Mouse (Mus musculus): ENCODE data around the gene Cabp1. TPM values are rescaled to one million over a fixed set of nuclear protein-coding genes. Genes with fewer than 3 reads are reported as not detected.
"Not testable (repeated sequence)": the region's sequence is repeated elsewhere in the genome, so short reads cannot be mapped to it uniquely, and the experiment has no call there.

Cabp1 gene
- total and polyA plus RNA-seq, 2 experiments from 2014 or later = 12.6 to 28.1 TPM

- Histone ChIP-seq H3K27me3 (ENCODE audit: insufficient read depth, low read length) (no peaks in the 10 kb centered on the region), H3K27ac (ENCODE audit: low read depth, low read length) (no peak overlapping the region), H3K9ac (no peak overlapping the region), H3K36me3 (ENCODE audit: insufficient read depth) (no peaks in the 10 kb centered on the region), H3K9me3 (ENCODE audit: low read length) (no peaks in the 10 kb centered on the region), H3K4me2 (ENCODE audit: low read depth) (no peak overlapping the region), H3K4me1 (ENCODE audit: insufficient read depth) (no peaks in the 10 kb centered on the region), H3K4me3 (ENCODE audit: low read depth, low read length) (no peak overlapping the region)
- TF ChIP-seq CTCF (IDR thresholded peaks at IDR 0.05; ENCODE audit: low read depth) = 0 out of 2 replicates have a peak, but pooled peaks have one; percentile 19
- 100% methylated on average over 1 of the region's 1 CpGs for WGBS
- DNase-seq (no peak), ATAC-seq (no peak)
Measured at GRCm38 (mm10) chr5:115174554-115174953, 19.6 kb downstream of the Cabp1 start.

- no peaks in the 10 kb centered on the region for H3K4me1 ChIP-seq (ENCODE audit: insufficient read depth)
- no peak overlapping the region for H3K4me3 ChIP-seq (ENCODE audit: low read depth, low read length)
- no peak overlapping the region for H3K27ac ChIP-seq (ENCODE audit: low read depth, low read length)
- no peaks in the 10 kb centered on the region for H3K36me3 ChIP-seq (ENCODE audit: insufficient read depth)
- no peaks in the 10 kb centered on the region for H3K9me3 ChIP-seq (ENCODE audit: low read length)
- no peak overlapping the region for H3K4me2 ChIP-seq (ENCODE audit: low read depth)
- WGBS = 82% methylated on average over 8 of the region's 8 CpGs
- DNase-seq (no peak), ATAC-seq (no peak)
- H3K9ac ChIP-seq = no peak overlapping the region
- H3K27me3 ChIP-seq (ENCODE audit: insufficient read depth, low read length) = no peaks in the 10 kb centered on the region
- no peak for TF ChIP-seq CTCF (IDR thresholded peaks at IDR 0.05; ENCODE audit: low read depth)
Measured at GRCm38 (mm10) chr5:115170150-115170549, 24.0 kb downstream of the Cabp1 start.

DNA sequence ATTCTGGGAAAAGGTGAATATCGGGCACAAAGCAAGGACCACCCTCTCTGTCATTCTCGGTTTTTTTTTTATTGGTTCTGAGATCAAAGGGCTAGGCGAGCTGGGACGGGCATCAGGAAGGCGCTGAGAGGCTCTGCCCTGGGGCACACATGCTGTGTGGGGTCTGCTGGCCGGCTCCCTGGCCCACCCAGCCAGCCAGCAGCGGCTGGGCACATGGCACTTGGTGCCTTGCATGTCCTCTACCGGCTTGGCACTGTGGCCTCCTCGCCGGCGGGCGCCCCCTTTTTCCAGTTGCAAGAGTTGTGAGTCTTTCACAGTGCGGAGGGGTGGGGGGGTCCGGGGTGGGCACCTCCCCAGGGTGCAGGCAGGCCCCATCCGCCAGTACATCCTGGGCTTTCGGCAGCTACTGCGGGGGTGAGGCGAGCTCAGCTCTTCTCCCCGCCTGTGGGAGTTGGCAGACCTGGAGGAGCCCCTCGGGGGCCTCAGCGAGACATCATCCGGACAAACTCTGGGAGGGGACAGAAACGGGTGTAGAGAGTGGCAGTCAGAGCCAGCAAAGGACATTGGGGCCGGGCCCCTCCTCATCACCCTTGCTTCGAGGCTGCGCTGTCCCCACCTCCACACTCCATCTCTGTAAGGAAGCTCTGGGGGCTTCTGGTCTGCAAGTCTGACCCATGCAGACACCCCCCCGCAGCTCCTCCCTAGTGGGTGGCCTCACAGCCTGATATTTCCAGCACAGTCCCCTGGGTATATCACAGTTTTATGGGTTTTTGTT, 25.4 kb downstream of the Cabp1 start:
- no peaks in the 10 kb centered on the region for H3K36me3 ChIP-seq (ENCODE audit: insufficient read depth)
- no peak overlapping the region for H3K9ac ChIP-seq
- 44% methylated on average over 23 of the region's 27 CpGs for WGBS
- TF ChIP-seq CTCF (IDR thresholded peaks at IDR 0.05; ENCODE audit: low read depth) = no peak
- H3K9me3 ChIP-seq (ENCODE audit: low read length) = no peaks in the 10 kb centered on the region
- ATAC-seq = no peak
- H3K27me3 ChIP-seq (ENCODE audit: insufficient read depth, low read length) = no peaks in the 10 kb centered on the region
- H3K27ac ChIP-seq (ENCODE audit: low read depth, low read length) = no peak overlapping the region
- H3K4me2 ChIP-seq (ENCODE audit: low read depth) = no peak overlapping the region
- no peaks in the 10 kb centered on the region for H3K4me1 ChIP-seq (ENCODE audit: insufficient read depth)
- no peak overlapping the region for H3K4me3 ChIP-seq (ENCODE audit: low read depth, low read length)
- no peak for DNase-seq

GRCm38 (mm10) chr5:115167396-115167795, 26.8 kb downstream of the Cabp1 start:
- Histone ChIP-seq H3K9ac (no peak overlapping the region), H3K27ac (ENCODE audit: low read depth, low read length) (no peak overlapping the region), H3K9me3 (ENCODE audit: low read length) (no peaks in the 10 kb centered on the region), H3K27me3 (ENCODE audit: insufficient read depth, low read length) (no peaks in the 10 kb centered on the region), H3K4me1 (ENCODE audit: insufficient read depth) (no peaks in the 10 kb centered on the region), H3K4me2 (ENCODE audit: low read depth) (no peak overlapping the region), H3K4me3 (ENCODE audit: low read depth, low read length) (no peak overlapping the region), H3K36me3 (ENCODE audit: insufficient read depth) (no peaks in the 10 kb centered on the region)
- ATAC-seq (no peak), DNase-seq (no peak)
- whole genome bisulfite sequencing = 66% methylated on average over 6 of the region's 6 CpGs
- no peak for TF ChIP-seq CTCF (IDR thresholded peaks at IDR 0.05; ENCODE audit: low read depth)

GRCm38 (mm10) chr5:115166815-115167194, 27.4 kb downstream of the Cabp1 start:
- H3K9me3 ChIP-seq (ENCODE audit: low read length) = no peaks in the 10 kb centered on the region
- ATAC-seq (no peak), DNase-seq (no peak)
- H3K9ac ChIP-seq = no peak overlapping the region
- H3K27me3 ChIP-seq (ENCODE audit: insufficient read depth, low read length) = no peaks in the 10 kb centered on the region
- H3K4me1 ChIP-seq (ENCODE audit: insufficient read depth) = no peaks in the 10 kb centered on the region
- H3K4me3 ChIP-seq (ENCODE audit: low read depth, low read length) = no peak overlapping the region
- TF ChIP-seq CTCF (IDR thresholded peaks at IDR 0.05; ENCODE audit: low read depth) = no peak
- no peak overlapping the region for H3K4me2 ChIP-seq (ENCODE audit: low read depth)
- H3K36me3 ChIP-seq (ENCODE audit: insufficient read depth) = no peaks in the 10 kb centered on the region
- WGBS = 84% methylated on average over 7 of the region's 7 CpGs
- no peak overlapping the region for H3K27ac ChIP-seq (ENCODE audit: low read depth, low read length)

GRCm38 (mm10) chr5:115165895-115166814, 28.0 kb downstream of the Cabp1 start:
- Histone ChIP-seq H3K27ac (ENCODE audit: low read depth, low read length) (no peak overlapping the region), H3K9me3 (ENCODE audit: low read length) (no peaks in the 10 kb centered on the region), H3K36me3 (ENCODE audit: insufficient read depth) (no peaks in the 10 kb centered on the region), H3K27me3 (ENCODE audit: insufficient read depth, low read length) (no peaks in the 10 kb centered on the region), H3K4me3 (ENCODE audit: low read depth, low read length) (no peak overlapping the region), H3K4me1 (ENCODE audit: insufficient read depth) (no peaks in the 10 kb centered on the region), H3K4me2 (ENCODE audit: low read depth) (no peak overlapping the region), H3K9ac (no peak overlapping the region)
- no peak; the same call in 1 of the 2 replicates for TF ChIP-seq CTCF (IDR thresholded peaks at IDR 0.05; ENCODE audit: low read depth)
- ATAC-seq = no peak; the same call in 1 of the 2 replicates
- DNase-seq = no peak
- 41% methylated on average over 11 of the region's 11 CpGs for WGBS

GRCm38 (mm10) chr5:115165351-115165750, 28.8 kb downstream of the Cabp1 start:
- peak; percentile 56 for TF ChIP-seq CTCF (IDR thresholded peaks at IDR 0.05; ENCODE audit: low read depth)
- ATAC-seq (no peak), DNase-seq (no peak)
- Histone ChIP-seq H3K4me2 (ENCODE audit: low read depth) (no peak overlapping the region), H3K27me3 (ENCODE audit: insufficient read depth, low read length) (no peaks in the 10 kb centered on the region), H3K9ac (no peak overlapping the region), H3K4me1 (ENCODE audit: insufficient read depth) (no peaks in the 10 kb centered on the region), H3K36me3 (ENCODE audit: insufficient read depth) (no peaks in the 10 kb centered on the region), H3K4me3 (ENCODE audit: low read depth, low read length) (no peak overlapping the region), H3K27ac (ENCODE audit: low read depth, low read length) (no peak overlapping the region), H3K9me3 (ENCODE audit: low read length) (no peaks in the 10 kb centered on the region)
- WGBS = 66% methylated on average over 9 of the region's 9 CpGs

- not testable (repeated sequence) for H3K36me3 ChIP-seq (ENCODE audit: insufficient read depth); H3K9me3 ChIP-seq (ENCODE audit: low read length); H3K4me3 ChIP-seq (ENCODE audit: low read depth, low read length); H3K4me2 ChIP-seq (ENCODE audit: low read depth); DNase-seq; ATAC-seq; H3K9ac ChIP-seq; H3K4me1 ChIP-seq (ENCODE audit: insufficient read depth); H3K27me3 ChIP-seq (ENCODE audit: insufficient read depth, low read length); H3K27ac ChIP-seq (ENCODE audit: low read depth, low read length)
- WGBS = 85% methylated on average over 4 of the region's 4 CpGs
Measured at GRCm38 (mm10) chr5:115164446-115164845, 29.7 kb downstream of the Cabp1 start.
